Mouse (Mus musculus) yolk sac, embryonic 10.5 days (tissue): ENCODE results near the gene Erv3.

Experiments
- DNase-seq: peaks from one replicate; pipeline ENCODE4 v3.0.0-alpha.2; 2017; ENCODE audit warnings: low spot score

Erv3 gene

DNA sequence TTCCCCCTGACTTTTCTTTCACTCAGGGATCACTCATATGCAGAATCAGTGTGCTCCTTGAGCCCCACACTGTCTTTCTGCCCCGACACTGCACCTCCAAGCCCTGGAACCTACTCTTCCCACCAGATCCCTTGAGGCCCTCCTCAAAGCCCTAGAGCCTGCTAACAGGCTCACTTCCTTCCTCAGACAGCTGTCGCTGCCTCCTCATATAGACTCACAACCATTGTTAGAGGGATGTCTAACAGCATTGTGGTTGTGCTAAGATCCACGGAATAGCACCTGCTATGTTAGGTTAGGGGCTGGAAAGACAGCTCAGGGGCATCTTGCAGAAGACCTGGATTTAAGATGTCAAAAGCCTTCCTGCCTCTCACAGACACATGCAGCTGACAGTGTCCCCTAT lies 37.1 kb downstream of the Erv3 start:
- no peak for DNase-seq

DNA sequence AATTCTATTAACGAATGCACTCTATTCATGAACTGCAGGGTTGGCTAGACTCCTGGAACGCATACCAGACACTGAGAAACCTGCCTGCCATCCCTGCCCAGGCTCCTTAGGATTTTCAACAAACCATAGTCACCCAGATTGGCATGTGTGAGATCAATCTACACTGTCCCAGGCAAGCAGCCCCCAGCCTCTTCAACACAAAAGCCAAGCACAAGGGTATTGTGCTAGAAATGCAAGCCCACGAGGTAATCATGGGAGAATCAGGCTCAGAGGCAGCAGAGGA lies 37.9 kb downstream of the Erv3 start:
- DNase-seq = no peak

DNA sequence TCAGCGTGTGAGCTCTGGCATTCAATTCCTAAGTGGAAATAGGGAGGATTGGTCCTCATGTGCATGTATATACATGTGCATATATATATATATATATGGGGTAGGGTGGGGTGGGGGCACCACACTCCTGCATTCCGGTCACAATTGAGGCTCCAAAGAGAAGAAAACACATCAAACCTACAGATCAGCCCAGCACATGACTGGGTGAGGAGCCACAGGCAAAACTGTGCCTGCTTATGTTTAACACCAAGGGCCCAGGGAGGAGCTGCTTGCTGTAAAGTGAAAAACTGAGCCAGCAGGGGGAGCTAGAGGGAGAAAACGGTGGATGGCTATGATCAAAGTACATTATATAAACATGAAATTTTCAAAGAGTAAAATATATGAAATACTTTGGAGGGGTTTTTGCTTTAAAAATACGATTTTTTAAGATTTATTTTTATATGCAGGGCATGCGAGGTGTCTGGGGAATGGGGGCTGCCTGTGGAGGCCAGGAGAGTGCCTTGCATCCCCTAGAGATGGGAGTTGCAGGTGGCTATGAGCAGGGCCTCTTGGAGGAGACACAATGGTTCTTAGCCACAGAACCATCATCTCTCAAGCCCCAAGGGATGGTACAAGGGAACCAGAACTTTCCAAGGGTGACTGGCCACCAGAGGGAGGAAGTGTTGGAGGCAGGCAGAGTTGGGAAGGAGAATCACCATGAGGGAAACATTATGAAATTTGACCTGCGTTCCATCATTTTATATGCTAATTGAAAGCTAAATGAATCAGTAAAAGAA lies 38.4 kb downstream of the Erv3 start:
- peak; percentile 51 for DNase-seq

DNA sequence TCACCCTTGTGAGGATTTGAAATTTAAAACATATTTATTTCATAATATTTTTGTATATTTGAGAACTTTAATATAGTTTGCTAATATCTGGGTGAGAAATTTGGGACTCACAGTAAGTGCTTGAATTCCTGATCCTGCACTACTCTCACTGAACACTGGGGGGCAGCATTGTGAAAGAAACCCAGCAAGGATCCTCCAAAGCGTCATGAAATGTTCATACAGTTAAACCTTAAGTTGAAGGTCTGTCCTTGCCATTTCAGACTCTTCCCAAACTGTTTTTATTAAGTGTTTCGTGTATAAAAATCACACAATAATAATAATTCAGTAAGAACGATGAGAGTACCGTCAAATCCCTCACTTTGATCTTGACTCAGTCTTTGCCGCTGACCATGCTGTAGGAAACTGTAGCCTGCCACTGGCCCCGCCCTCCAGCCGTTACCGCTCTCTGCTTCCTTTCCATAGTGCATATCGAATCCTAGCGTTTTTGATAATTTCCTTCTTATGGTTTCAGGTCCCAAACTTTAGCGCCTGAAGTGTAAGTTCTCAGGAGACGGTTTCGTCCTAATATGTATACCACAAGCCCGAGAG lies 39.4 kb downstream of the Erv3 start:
- DNase-seq = peak; percentile 66

DNA sequence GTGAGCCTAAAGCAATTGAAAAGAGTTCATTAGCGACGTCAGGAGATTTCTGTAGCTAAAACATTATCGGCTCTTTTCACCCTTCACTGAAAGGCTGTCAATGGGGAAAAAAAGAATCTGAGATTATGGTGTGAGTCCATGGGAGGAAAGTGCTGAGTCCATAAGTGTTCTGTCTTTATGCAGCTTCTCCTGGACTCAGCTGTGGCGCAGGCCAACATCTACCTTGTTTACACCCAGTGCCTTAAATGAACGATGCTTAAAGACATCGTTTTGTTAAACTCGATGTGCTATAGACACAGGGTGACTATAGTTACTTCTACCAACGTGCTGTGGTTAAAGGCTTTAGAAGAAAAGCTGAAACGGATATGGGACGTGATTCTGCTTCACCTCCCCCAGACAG lies 45.2 kb downstream of the Erv3 start:
- DNase-seq = no peak

DNA sequence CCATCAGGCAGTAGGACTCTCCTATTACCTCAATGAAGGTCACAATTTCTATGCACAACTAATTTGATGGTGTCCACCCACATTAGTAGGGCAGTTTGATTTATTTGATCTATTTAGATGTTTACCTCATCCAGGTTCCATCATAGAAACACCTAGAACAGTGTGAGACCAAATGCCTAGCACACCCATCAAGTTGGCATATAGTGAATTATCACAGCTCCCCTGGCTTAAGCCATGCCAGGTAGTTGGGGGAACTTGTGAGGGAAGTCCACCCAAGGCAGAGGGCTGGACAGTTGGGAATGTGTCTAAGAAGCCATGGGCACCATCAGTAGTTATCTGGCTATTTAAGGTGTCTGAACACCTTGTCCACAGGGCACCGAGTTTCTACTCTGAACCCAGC lies 46.1 kb downstream of the Erv3 start:
- no peak for DNase-seq

DNA sequence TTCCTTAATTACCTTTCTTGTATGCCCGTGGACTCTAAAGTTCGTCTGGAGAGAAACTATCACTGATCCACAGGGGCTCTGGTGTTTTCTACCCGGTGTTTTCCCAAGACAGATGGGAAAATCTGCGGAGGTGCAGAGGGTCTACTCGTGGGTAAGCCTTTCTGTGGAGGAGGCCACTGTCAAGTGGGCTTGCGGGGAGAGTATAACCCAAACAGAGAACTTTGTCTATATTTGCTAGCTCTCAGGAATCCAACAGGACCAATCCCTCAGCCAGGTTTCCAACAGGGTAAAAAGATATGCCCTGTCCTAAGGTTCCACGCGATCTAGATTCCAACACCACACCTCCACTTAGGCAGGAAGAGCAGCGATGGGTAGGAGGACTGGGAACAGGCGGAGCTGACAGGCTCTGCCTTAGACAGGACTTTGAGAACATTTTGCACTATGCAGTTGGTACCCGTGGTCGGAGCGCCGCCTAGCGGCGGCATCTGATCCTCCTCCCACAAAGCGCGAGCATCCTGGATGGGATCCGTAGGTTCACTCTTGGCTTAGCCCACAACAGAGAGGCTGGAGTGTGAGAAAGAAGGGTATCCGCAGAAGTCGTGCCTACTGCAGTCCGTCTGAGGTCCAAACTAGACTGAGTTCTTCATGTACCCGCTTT lies 46.9 kb downstream of the Erv3 start:
- peak; percentile 67 for DNase-seq

DNA sequence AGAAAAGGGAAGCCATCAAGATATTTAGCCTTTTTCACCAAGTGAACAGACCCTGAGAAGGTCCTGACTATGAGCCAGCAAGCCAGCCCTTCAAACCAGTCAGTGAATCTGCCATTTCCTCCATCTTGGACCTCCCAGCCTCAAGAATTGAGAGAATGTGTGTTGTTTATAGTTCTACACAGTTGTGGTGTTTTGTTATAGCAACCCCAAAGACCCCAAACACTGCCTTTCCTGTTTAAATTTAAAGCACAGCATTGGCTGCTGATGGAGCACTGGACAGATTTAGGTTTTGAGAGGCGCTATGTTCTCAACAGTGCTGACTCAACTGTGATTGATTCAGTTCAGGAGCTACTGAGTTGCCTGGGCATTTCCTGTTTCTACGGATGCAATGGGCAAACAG lies 47.9 kb downstream of the Erv3 start:
- DNase-seq = peak; percentile 32

DNA sequence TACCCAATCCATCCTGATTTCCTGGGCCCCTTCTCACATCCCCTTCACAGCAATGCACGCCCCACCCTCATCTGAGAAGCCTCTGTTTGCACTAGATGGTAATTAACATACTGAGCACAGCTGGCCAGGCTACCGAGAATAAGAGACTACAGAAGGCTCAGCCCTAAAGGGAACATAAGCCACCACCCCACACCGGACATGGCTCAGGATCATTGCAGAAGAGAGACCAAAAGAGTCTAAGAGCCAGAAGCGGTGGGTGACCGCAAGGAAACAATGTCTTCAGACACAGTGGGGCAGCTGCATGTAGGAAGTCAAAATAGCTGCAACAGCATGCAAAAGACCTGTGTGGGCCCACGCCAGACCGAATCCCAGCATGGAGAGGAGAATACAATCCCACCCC lies 50.7 kb downstream of the Erv3 start:
- DNase-seq = no peak

DNA sequence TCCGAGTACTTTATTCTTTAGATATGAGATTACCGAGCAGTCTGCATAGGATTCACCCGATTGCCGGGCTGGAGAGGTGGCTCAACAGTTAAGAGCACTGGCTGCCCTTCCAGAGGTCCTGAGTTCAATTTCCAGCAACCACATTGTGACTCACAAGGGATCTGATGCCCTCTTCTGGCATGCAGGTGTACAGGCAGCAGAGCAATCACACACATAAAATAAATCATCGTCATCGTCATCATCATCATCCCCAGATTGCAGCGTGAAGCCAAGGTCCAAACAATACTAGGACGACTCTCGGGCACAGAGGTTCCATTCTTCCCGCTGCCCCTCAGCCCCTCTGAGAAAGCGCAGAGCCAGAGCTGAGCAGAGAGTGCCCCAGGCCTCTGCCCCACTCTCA lies 51.9 kb downstream of the Erv3 start:
- no peak for DNase-seq

DNA sequence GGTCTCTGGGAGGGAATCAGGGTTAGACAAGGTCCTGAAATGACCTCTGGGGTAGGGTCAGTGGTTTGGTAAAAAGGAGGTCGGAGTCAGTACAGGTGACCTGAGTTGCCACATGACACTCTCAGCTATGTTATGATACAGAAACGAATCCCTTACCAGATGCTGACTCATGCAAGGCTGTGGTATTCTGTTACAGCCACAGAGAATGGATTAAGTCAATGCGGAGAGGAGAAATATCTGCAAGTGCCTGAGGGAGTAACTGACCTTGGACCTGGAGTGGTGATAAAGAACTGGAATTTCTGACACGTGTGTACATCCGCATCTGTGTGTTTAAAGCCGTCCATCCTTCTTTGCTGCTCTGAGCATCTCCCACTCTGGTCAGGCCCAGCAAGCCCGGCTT lies 52.7 kb downstream of the Erv3 start:
- peak; percentile 55 for DNase-seq

DNA sequence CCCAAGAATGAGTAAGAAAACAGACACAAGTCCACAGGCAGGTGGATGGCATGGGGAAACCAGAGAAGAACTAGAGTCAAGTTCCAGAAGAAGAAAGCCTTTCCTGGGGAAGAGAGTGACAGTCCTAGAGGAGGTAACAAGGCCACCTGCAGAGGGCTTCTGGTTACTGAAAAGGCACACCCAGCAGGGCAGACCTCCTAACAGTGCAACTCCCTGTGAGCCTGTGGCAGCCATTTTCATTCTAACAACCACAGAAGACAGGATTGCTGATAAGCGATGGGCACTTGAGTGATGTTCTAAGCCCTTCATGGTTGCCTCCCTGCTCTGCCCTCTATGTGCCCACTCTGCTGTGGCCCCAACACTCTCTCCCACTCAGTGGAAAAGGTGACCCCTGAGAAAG lies 54.2 kb downstream of the Erv3 start:
- no peak for DNase-seq

DNA sequence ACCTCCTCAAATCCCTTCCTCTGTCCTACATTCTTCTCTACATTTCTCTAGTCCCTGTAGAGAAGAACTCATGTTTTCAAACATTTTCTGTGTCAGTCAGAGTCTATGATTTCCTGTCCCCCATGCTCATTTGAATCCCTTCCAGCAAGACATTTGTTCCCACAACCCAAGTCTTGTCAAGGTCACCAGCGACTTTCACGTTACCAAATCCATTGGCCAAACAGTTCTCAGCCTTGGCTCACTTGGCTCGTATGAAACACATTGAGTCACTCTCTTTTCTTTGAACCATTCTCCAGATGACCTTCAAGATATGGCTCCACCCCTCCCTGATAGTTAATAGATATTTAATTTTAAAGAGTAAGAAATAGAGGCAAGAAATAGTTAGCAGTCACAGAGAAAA lies 55.7 kb downstream of the Erv3 start:
- DNase-seq = no peak
